Mouse (Mus musculus) liver, embryonic 14.5 days (tissue): ENCODE measurements at regions not wholly inside any gene's neighbourhood (a gene's known extent, or its start where the extent isn't known, plus 50 kb on each side); places are given as distances from the start of the nearest gene placed in this dataset.

Experiments used
- ATAC-seq: fragments of 200-750 bp; cut with Nextera tagmentation; 2 replicates; pipeline ENCODE4 v1.8.0; 2017; ENCODE audit warnings: moderate number of reproducible peaks, mild to moderate bottlenecking, moderate library complexity; ENCODE audit not compliant: insufficient read depth
- DNase-seq, 3 experiments: peaks; one replicate each; pipeline ENCODE4 v3.0.0-alpha.2; 2012 to 2013; ENCODE audit warnings: low read depth in 3 of 3, low spot score in 3 of 3
- H3K27ac ChIP-seq: fragments of 300-500 bp; sonication (generic); 2 replicates; pipeline ENCODE4 v1.5.1; 2014; ENCODE audit warnings: moderate library complexity, mild to moderate bottlenecking, control low read depth, inconsistent platforms
- H3K27me3 ChIP-seq: fragments of 300-500 bp; sonication (generic); 2 replicates; pipeline ENCODE4 v1.6.1; 2014; ENCODE audit warnings: mild to moderate bottlenecking, low read length, moderate library complexity; ENCODE audit not compliant: control insufficient read depth, insufficient read depth
- H3K36me3 ChIP-seq: fragments of 300-500 bp; sonication (generic); replicated peaks from 2 replicates; pipeline ENCODE4 v1.6.1; 2014; ENCODE audit warnings: low read depth; ENCODE audit not compliant: control insufficient read depth, insufficient read depth
- H3K4me1 ChIP-seq, 2 experiments: fragments of 200-500 bp in 1 of 2; fragments of 300-500 bp in 1 of 2; sonication (generic) in 1 of 2; replicated peaks; 2 replicates each; pipeline ENCODE4 v1.6.1; 2012 to 2014; ENCODE audit warnings: antibody characterized with exemption in 1 of 2, inconsistent platforms in 1 of 2, low read length in 1 of 2; ENCODE audit not compliant: control insufficient read depth in 2 of 2, insufficient read depth in 2 of 2
- H3K4me2 ChIP-seq: fragments of 300-500 bp; sonication (generic); 2 replicates; pipeline ENCODE4 v1.6.1; 2014; ENCODE audit warnings: low read depth, mild to moderate bottlenecking, control low read depth, moderate library complexity
- H3K4me3 ChIP-seq, 2 experiments: fragments of 200-500 bp in 1 of 2; fragments of 300-500 bp in 1 of 2; sonication (generic) in 1 of 2; 2 replicates each; pipeline ENCODE4 v1.5.1; 2012 to 2014; ENCODE audit warnings: low read depth in 2 of 2, low read length in 2 of 2, mild to moderate bottlenecking in 2 of 2, control low read depth in 1 of 2, inconsistent platforms in 1 of 2, moderate library complexity in 1 of 2; ENCODE audit not compliant: insufficient read depth in 1 of 2
- H3K9ac ChIP-seq: fragments of 300-500 bp; sonication (generic); replicated peaks from 2 replicates; pipeline ENCODE4 v1.6.1; 2014; ENCODE audit warnings: mild to moderate bottlenecking, control low read depth, moderate library complexity
- H3K9me3 ChIP-seq: fragments of 300-500 bp; sonication (generic); 2 replicates; pipeline ENCODE4 v1.6.1; 2016; ENCODE audit warnings: low read length, mixed read lengths; ENCODE audit not compliant: control insufficient read depth
- CTCF ChIP-seq: IDR thresholded peaks from 2 replicates; pipeline ENCODE4 v1.5.1; 2016; ENCODE audit warnings: antibody characterized with exemption, low read depth, control low read depth
- EP300 ChIP-seq: IDR thresholded peaks from 2 replicates; pipeline ENCODE4 v1.6.1; 2016; ENCODE audit warnings: antibody characterized with exemption, low read depth
- WGBS: fragments of 180-500 bp; shearing (Covaris S2); extraction: QIAGEN DNeasy Blood & Tissue Kit; methylation state at CpG from one replicate; pipeline ENCODE4 v1.1.7; 2014; ENCODE audit not compliant: insufficient replicate concordance; 5-methylcytosine and 5-hydroxymethylcytosine counted together

DNA sequence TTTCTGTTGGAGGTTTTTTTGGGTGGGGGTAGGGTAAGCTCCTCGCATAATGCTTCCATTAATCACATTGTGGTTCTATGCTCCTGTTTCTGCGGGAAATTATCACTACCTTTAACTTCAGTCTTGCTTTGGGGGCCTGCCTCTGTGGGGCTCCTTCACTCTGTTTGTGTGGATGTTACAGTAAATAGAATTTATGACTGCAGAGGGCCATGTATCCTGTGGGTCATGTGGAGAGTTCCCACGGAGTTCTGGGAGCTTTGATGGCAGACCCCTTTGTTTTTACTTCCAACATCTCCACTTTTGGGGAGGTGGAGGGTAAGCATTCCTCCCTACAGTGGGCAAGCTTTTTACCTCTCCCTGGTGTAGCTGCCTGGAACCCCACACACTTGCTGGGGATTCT is 538.6 kb downstream of the Ptprc start:
- Histone ChIP-seq H3K4me2 (no peak overlapping the region), H3K4me3 (no peak overlapping the region), H3K36me3 (no peaks in the 10 kb centered on the region), H3K27ac (no peak overlapping the region), H3K9me3 (no peaks in the 10 kb centered on the region), H3K4me1 (no peaks in the 10 kb centered on the region), H3K27me3 (no peaks in the 10 kb centered on the region), H3K9ac (no peak overlapping the region)
- no peak for TF ChIP-seq EP300
- no peak for TF ChIP-seq CTCF
- DNase-seq (no peak), ATAC-seq (no peak)
- WGBS: 39% methylated on average over 3 of the region's 3 CpGs

DNA sequence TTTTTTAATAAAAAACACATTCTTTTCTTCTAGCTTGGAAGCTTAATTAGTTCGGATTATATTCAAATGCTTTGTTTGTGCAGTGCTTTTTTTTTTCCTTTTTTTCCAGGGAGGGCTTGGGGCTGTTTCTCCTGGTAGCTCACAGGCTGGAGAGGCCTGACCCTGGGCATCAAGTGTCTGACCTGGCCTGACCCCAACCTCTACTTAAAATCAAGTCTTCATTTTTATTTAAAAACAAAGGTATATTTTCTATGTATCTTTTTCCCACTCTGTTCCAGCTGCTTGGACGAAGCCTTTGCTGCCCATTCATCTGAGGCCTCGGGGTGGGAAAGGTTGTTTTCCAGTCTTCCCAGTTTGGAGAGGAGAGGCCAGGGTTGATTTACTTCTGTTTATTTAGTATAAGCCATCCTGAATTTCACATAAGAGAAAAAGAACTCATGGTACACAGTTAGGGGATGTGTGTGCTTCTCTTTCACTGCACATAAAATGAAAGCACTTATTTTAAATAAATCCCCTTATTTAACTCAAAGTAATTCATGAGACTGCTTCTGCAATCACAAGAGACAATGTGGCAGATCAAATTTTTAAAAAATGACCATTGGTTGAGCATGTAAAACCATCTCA is 539.1 kb downstream of the Ptprc start:
- no peak for DNase-seq
- TF ChIP-seq EP300: no peak
- TF ChIP-seq CTCF: no peak
- Histone ChIP-seq H3K4me1 (no peaks in the 10 kb centered on the region), H3K4me3 (no peak overlapping the region), H3K27ac (no peak overlapping the region), H3K9ac (no peak overlapping the region), H3K36me3 (no peaks in the 10 kb centered on the region), H3K27me3 (no peaks in the 10 kb centered on the region), H3K4me2 (no peak overlapping the region), H3K9me3 (no peaks in the 10 kb centered on the region)
- no peak for ATAC-seq
- WGBS: 48% methylated on average over 3 of the region's 3 CpGs

DNA sequence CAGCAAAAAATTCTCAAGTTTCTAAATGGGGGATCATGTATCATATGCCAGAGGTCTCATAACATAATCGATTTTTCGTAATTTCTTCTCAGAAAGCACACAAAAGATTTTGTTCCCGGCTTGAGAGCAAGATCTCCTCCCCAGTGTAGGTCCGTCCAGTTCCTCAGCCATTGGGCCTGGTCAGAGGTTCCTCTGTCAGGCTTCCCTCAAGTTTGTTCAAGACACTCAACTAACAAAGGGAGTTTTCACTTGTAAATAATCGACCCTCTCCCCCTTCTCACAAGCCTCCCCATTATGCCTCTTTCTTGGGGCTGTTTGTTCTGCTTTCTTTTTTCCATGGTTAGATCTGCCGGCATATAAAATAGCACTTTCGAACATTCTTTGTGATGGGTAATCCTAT is 539.7 kb downstream of the Ptprc start:
- no peak overlapping the region for H3K4me2 ChIP-seq
- no peak for DNase-seq
- H3K27ac ChIP-seq: no peak overlapping the region
- H3K9ac ChIP-seq: no peak overlapping the region
- TF ChIP-seq CTCF: no peak
- no peak for TF ChIP-seq EP300
- no peaks in the 10 kb centered on the region for H3K36me3 ChIP-seq
- WGBS: 62% methylated on average over 7 of the region's 7 CpGs
- no peak for ATAC-seq
- no peak overlapping the region for H3K4me3 ChIP-seq
- no peaks in the 10 kb centered on the region for H3K27me3 ChIP-seq
- H3K4me1 ChIP-seq: no peaks in the 10 kb centered on the region
- no peaks in the 10 kb centered on the region for H3K9me3 ChIP-seq

DNA sequence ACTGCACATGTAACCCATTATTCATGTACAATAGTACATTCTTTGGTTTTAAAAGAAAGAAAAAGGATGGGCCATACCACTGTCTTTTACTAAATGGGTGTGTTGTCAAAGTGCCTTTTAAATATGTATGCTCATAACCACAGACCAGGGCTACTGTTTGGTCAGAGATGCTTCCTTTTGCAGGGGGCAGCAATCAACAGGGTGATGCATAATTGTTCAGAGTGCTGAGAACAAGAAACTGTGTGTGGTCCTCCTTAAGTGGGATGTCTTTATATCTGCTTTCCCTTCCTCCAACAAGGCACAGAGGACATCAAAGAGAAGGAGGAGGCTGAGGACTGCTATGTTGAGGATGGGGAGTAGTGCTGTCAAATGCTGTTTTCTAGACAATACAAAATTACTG is 544.0 kb downstream of the Ptprc start:
- Histone ChIP-seq H3K9me3 (no peaks in the 10 kb centered on the region), H3K9ac (no peak overlapping the region), H3K4me1 (no peaks in the 10 kb centered on the region), H3K4me2 (no peak overlapping the region), H3K4me3 (no peak overlapping the region), H3K27ac (no peak overlapping the region), H3K36me3 (no peaks in the 10 kb centered on the region), H3K27me3 (no peaks in the 10 kb centered on the region)
- no peak for TF ChIP-seq EP300
- no peak for TF ChIP-seq CTCF
- no peak for ATAC-seq
- DNase-seq: no peak

DNA sequence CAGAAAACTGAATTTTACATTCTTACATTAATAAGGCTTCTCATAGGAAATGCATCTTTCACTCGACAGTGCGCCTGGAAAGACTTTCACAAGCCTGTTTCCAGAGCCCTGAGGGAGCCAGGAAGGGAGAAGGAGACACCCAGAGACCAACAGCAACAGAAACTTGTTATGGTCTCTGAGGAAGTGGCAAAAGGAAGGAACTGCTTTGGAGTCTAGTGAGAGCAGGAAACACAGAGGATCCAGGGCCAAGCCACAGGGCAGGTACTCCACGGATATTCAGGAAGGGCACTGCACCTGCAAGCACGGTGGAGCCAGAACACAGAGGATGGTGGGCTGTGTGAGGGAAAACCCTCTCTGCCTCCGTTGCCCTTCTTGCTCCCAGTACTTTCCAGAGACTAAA is 554.8 kb downstream of the Ptprc start:
- ATAC-seq (no peak), DNase-seq (no peak)
- H3K27ac ChIP-seq: no peak overlapping the region
- no peak overlapping the region for H3K4me3 ChIP-seq
- no peaks in the 10 kb centered on the region for H3K27me3 ChIP-seq
- H3K4me1 ChIP-seq: no peaks in the 10 kb centered on the region
- H3K36me3 ChIP-seq: no peaks in the 10 kb centered on the region
- no peak overlapping the region for H3K9ac ChIP-seq
- WGBS: 38% methylated on average over 5 of the region's 5 CpGs
- no peak overlapping the region for H3K4me2 ChIP-seq
- no peaks in the 10 kb centered on the region for H3K9me3 ChIP-seq
- no peak for TF ChIP-seq EP300

DNA sequence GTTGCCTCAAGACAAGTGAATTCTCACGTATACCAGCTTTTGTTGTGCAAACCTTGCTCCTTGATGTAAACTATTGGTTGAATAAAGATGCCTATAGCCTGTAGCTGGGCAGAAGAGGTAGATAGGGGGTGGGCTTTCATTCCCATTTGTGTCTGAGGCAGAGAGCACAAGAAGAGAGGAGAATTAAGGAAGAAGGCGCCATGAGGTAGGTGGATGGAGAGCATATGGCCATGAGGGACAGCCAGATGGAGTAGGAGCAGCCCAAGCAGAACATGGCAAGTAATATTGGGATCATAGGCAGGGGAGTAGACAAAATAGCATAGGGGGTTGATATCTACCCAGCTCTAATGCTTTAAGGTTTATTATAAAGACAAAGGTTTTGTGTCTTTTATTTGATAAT is 557.3 kb downstream of the Ptprc start:
- Histone ChIP-seq H3K9me3 (no peaks in the 10 kb centered on the region), H3K4me2 (no peak overlapping the region), H3K4me1 (no peaks in the 10 kb centered on the region), H3K4me3 (no peak overlapping the region), H3K36me3 (no peaks in the 10 kb centered on the region), H3K27ac (no peak overlapping the region), H3K27me3 (no peaks in the 10 kb centered on the region), H3K9ac (no peak overlapping the region)
- WGBS: 65% methylated on average over 2 of the region's 2 CpGs
- ATAC-seq (no peak), DNase-seq (no peak)
- TF ChIP-seq EP300 (no peak), CTCF (no peak)
